Mouse (Mus musculus): ENCODE measurements at regions not wholly inside any gene's neighbourhood (a gene's known extent, or its start where the extent isn't known, plus 50 kb on each side); places are given as distances from the start of the nearest gene placed in this dataset. TPM values are rescaled to one million over a fixed set of nuclear protein-coding genes. Genes with fewer than 3 reads are reported as not detected.

DNA sequence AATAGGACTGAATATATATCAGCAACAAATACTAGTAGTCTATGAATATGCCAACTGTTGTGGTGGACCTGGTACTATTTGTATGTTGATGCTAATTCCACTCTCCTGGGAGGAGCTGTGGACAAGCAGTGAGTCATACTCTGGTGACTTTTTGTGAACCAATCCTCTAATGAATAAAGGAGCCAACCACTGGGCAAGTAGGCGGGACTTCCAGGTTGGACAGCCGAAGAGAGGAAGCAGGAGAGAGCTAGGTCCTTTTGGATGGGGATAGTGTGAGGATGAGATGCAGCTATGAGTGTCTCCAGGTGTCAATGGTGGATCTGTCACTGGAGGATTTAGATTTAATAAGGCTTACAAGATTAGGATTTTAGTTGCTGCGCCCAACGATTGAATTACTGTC lies 64.8 kb upstream of the Med14 start:
- no peak overlapping the region for H3K4me3 ChIP-seq (replicated peaks)
- H3K27ac ChIP-seq (replicated peaks), result no peak overlapping the region
- no peaks in the 10 kb centered on the region for H3K9me3 ChIP-seq (replicated peaks)
- H3K9ac ChIP-seq (replicated peaks), result no peak overlapping the region
- ATAC-seq (ENCODE audit: low FRiP score), result no peak
- H3K27me3 ChIP-seq (replicated peaks), result no peaks in the 10 kb centered on the region
- WGBS, result 92% methylated on average over 4 of the region's 4 CpGs
- no peak overlapping the region for H3K4me2 ChIP-seq
- H3K36me3 ChIP-seq, result no peaks in the 10 kb centered on the region
- no peaks in the 10 kb centered on the region for H3K4me1 ChIP-seq

DNA sequence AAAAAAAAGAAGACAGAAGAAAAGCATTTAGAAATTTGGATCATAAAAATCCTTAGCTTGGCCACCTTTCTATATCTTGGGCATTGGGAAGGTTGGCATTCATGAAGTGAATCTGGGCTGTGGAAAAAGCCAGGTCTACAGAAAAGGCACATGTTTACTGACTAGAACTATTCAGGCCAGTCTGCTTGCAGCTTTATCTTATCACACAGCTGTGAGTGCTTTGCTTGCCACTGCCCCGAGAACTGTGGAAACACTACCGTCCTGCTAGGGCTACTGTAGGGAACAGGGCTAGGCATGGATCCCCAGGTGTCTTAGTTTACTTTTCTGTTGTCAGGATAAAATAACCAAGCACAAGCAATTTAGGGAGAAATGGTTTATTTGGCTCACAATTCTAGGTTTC lies 63.4 kb upstream of the Med14 start:
- H3K27me3 ChIP-seq (replicated peaks), result no peaks in the 10 kb centered on the region

DNA sequence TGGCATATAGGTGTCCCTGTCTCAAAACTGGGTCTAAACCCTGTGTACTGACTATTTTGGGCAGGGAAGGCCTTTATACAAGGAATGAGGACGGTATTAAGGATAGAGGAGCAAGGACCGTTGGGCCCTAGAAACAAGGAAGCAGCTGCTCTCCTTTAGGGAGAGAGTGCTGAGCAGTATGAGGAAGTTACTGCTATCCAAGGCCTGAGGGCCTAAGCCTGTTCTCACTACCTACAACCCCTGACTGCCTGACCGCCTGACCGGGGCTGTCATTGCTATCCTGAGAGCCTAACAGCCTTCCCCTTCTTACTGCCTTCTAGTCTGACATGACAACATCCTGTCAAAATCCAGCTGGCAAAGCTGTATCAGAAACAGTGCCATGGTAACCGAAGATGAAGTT lies 62.6 kb upstream of the Med14 start:
- no peak overlapping the region for H3K4me2 ChIP-seq
- H3K9ac ChIP-seq (replicated peaks), result no peak overlapping the region
- ATAC-seq (ENCODE audit: low FRiP score), result no peak
- H3K36me3 ChIP-seq, result no peaks in the 10 kb centered on the region
- no peak overlapping the region for H3K27ac ChIP-seq (replicated peaks)
- H3K4me1 ChIP-seq, result no peaks in the 10 kb centered on the region
- no peaks in the 10 kb centered on the region for H3K27me3 ChIP-seq (replicated peaks)
- H3K9me3 ChIP-seq (replicated peaks), result no peaks in the 10 kb centered on the region
- 89% methylated on average over 5 of the region's 5 CpGs for WGBS
- no peak overlapping the region for H3K4me3 ChIP-seq (replicated peaks)

More for the DNA sequence above, 63.4 kb upstream of the Med14 start:
- WGBS, result 87% methylated on average over 2 of the region's 2 CpGs
- ATAC-seq (ENCODE audit: low FRiP score), result no peak
- Histone ChIP-seq H3K9ac (replicated peaks) (no peak overlapping the region), H3K4me2 (no peak overlapping the region), H3K4me3 (replicated peaks) (no peak overlapping the region), H3K36me3 (no peaks in the 10 kb centered on the region), H3K4me1 (no peaks in the 10 kb centered on the region), H3K9me3 (replicated peaks) (no peaks in the 10 kb centered on the region), H3K27ac (replicated peaks) (no peak overlapping the region)

DNA sequence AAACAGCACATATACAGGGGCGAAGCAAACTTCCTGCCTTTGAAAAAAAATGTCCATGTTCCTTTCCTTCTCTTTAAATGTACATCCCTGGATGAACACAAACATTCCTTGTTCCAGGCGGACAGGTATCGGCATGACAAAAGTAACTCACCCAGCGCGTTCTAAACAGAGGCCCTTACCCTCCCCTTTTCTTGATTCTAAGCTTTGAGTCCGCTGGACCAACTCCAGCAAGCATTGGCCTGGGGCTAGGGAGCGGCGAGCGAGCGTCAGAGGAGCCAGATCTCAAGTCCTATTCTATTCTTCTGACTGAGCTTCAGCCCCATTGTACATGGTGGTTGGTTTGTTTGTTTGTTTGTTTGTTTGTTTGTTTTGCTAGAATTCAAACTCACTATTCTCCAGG lies 60.9 kb upstream of the Med14 start:
- Histone ChIP-seq H3K4me1 (no peaks in the 10 kb centered on the region), H3K4me2 (no peak overlapping the region), H3K27ac (replicated peaks) (no peak overlapping the region), H3K4me3 (replicated peaks) (no peak overlapping the region), H3K27me3 (replicated peaks) (no peaks in the 10 kb centered on the region), H3K9ac (replicated peaks) (no peak overlapping the region), H3K9me3 (replicated peaks) (no peaks in the 10 kb centered on the region), H3K36me3 (no peaks in the 10 kb centered on the region)
- no peak for ATAC-seq (ENCODE audit: low FRiP score)
- 75% methylated on average over 10 of the region's 10 CpGs for WGBS

DNA sequence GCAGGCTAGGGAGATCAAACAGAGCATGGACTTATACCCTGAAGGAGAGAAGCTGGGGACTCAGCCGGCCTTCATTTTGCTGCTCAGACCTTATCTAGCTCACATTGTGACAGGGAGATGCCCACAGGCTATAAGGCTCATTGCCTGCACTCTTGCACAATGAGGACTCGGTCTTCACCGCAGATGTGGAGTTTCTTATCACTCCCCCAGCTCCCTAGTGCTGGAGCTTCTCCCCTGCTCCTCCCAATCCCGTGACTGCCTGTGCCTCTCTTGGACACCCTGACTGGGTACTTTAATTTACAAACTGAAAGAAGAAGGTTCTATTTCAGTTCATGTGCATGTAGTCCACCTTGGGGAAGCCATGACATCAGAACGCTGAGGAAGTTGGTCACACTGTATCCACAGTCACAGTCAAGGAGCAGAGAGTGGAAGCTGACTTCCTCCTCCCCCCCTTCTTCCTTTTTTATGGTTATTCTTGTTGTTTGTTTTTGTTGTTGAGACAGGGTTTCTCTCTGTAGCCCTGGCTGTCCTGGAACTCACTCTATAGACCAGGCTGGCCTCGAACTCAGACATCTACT lies 51.3 kb upstream of the Med14 start:
- Histone ChIP-seq H3K36me3 (no peaks in the 10 kb centered on the region), H3K4me1 (no peaks in the 10 kb centered on the region), H3K9me3 (replicated peaks) (no peaks in the 10 kb centered on the region), H3K9ac (replicated peaks) (no peak overlapping the region), H3K4me2 (no peak overlapping the region), H3K4me3 (replicated peaks) (no peak overlapping the region), H3K27me3 (replicated peaks) (no peaks in the 10 kb centered on the region), H3K27ac (replicated peaks) (no peak overlapping the region)
- 86% methylated on average over 6 of the region's 6 CpGs for WGBS
- no peak for ATAC-seq (ENCODE audit: low FRiP score)

Small RNAs in the stretch of these regions (microRNA-seq; reads per million reads assigned to microRNA genes)
- not detected for gene Gm25063
